Mouse (Mus musculus) spleen, postnatal 36 days (tissue): ENCODE results near the gene Coq9.

Experiments
- DNase-seq, 2 experiments: peaks; one replicate each; pipeline ENCODE4 v3.0.0; 2022; ENCODE audit warnings: low spot score in 2 of 2, mixed read lengths in 1 of 2

Coq9 gene

GRCm38 (mm10) chr8:94870003-94870402, 31.9 kb downstream of the Coq9 start:
- DNase-seq, result no peak

GRCm38 (mm10) chr8:94870474-94871107, 32.5 kb downstream of the Coq9 start:
- no peak for DNase-seq

GRCm38 (mm10) chr8:94871108-94871894, 33.2 kb downstream of the Coq9 start:
- no peak for DNase-seq

GRCm38 (mm10) chr8:94872156-94872555, 34.0 kb downstream of the Coq9 start:
- DNase-seq, result no peak

GRCm38 (mm10) chr8:94872576-94872975, 34.5 kb downstream of the Coq9 start:
- DNase-seq, result no peak

- DNase-seq, result peak; percentile 39 to 62
Observed at GRCm38 (mm10) chr8:94874358-94874757, 36.2 kb downstream of the Coq9 start.

- no peak for DNase-seq
Observed at GRCm38 (mm10) chr8:94875096-94875870, 37.2 kb downstream of the Coq9 start.

GRCm38 (mm10) chr8:94875871-94876150, 37.7 kb downstream of the Coq9 start:
- DNase-seq, result no peak

- peak; percentile 84 to 87 for DNase-seq
Observed at GRCm38 (mm10) chr8:94876197-94876730, 38.1 kb downstream of the Coq9 start, which contains the start of gene Dok4. Gene Dok4, minus strand, starts transcription at chr8:94876330.

- DNase-seq, result no peak
Observed at GRCm38 (mm10) chr8:94876820-94877219, 38.7 kb downstream of the Coq9 start.

- DNase-seq, result no peak
Observed at GRCm38 (mm10) chr8:94880742-94881141, 42.6 kb downstream of the Coq9 start.

GRCm38 (mm10) chr8:94888383-94889036, 50.4 kb downstream of the Coq9 start:
- DNase-seq, result no peak

- DNase-seq, result no peak
Observed at GRCm38 (mm10) chr8:94892917-94893316, 54.8 kb downstream of the Coq9 start.

- DNase-seq, result peak; percentile 62 to 73
Observed at GRCm38 (mm10) chr8:94899262-94899661, 61.1 kb downstream of the Coq9 start.

- no peak for DNase-seq
Observed at GRCm38 (mm10) chr8:94900617-94901016, 62.5 kb downstream of the Coq9 start.

- DNase-seq, result no peak
Observed at GRCm38 (mm10) chr8:94901031-94901430, 62.9 kb downstream of the Coq9 start.

- DNase-seq, result no peak
Observed at GRCm38 (mm10) chr8:94903709-94904108, 65.6 kb downstream of the Coq9 start.
